Mouse (Mus musculus): ENCODE measurements around the gene Pth. TPM values are rescaled to one million over a fixed set of nuclear protein-coding genes. Genes with fewer than 3 reads are reported as not detected.

The Pth gene
- polyA plus RNA-seq, 1 experiment from 2014 or later = 0.24 TPM

Other genes starting within 250 kb of the Pth start
- gene Arntl, start 181.1 kb downstream of the Pth start, polyA plus RNA-seq (2015; fragmentation: Nextera tagmentation; extraction: Ambion mirVana) = 9.0 and 10.3 TPM in 2 replicates
- 27.9 and 29.0 TPM in 2 replicates for gene Btbd10, start 19.2 kb downstream of the Pth start, polyA plus RNA-seq (2015; fragmentation: Nextera tagmentation; extraction: Ambion mirVana)
- gene Far1, start 125.3 kb upstream of the Pth start, polyA plus RNA-seq (2015; fragmentation: Nextera tagmentation; extraction: Ambion mirVana) = 68.5 and 72.2 TPM in 2 replicates